ENCODE assay signal across 22 mouse cellular contexts in the genomic region with DNA sequence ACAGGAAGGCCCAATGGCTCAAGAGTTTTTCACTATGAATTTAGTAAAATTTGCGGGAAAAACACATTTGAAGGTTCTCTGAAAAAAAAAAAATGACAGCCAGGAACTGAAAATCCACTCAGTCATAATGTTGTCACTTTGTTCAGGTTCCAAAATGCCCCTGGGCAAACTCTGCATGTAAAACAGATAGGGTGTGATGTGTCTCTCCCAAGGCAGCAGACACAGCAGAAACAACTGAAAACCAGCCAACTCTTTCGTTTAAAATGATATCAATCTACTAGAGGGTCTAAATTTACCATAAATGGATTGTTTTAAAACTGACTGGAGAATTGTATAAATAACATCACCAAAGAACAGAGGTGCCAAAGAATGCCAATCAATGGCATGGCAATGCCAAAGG.
DNase-seq lines count a peak whose midpoint lies in the region; ATAC-seq and TF ChIP-seq lines count a peak whose summit lies in the region.
"Had no signal": no experiment of that assay in that cellular context is flagged by ENCODE, and none has a peak within 500 bp of the region (broad histone marks: within the 10 kb centered on the region; RNA-seq: fewer than 3 reads in every experiment).

No protein-coding gene starts in this region.

- ATAC-seq in forebrain, embryonic 16.5 days = peak; percentile 66; the same call in 1 of the 2 replicates
- ATAC-seq in forebrain, embryonic 11.5 days (replicated peaks; ENCODE audit: low FRiP score) = no peak
- no peak for ATAC-seq in lung, embryonic 14.5 days (ENCODE audit: insufficient read depth)
- ATAC-seq: CD4-positive, CD25-positive, alpha-beta regulatory T cell, adult 4 months; hindbrain, postnatal 0 days had no signal

- no peak for TF ChIP-seq POLR2A in brain, embryonic 14.5 days (IDR thresholded peaks at IDR 0.05; ENCODE audit: borderline replicate concordance, extremely low read depth, insufficient read depth, insufficient read length, poor library complexity, severe bottlenecking)

- H3K27me3 ChIP-seq in forebrain, embryonic 16.5 days (replicated peaks; ENCODE audit: control insufficient read depth, insufficient read depth, low read length) = no peaks in the 10 kb centered on the region
- no peaks in the 10 kb centered on the region for H3K27me3 ChIP-seq in forebrain, embryonic 11.5 days (ENCODE audit: control insufficient read depth, insufficient read depth, low read length)
- H3K27me3 ChIP-seq in lung, embryonic 14.5 days (ENCODE audit: insufficient read depth, low read length) = no peaks in the 10 kb centered on the region
- H3K27me3 ChIP-seq: embryonic facial prominence, embryonic 15.5 days; heart, embryonic 13.5 days had no signal

- DNase-seq in forebrain, embryonic 11.5 days (ENCODE audit: low spot score) = no peak
- DNase-seq in lung, embryonic 14.5 days = peak; percentile 58
- no peak for DNase-seq in lung, adult 18-20 months
- DNase-seq in 3T3-L1 (ENCODE audit: low read depth, low spot score) = peak; percentile 20
- DNase-seq in brain, embryonic 14.5 days (ENCODE audit: low read depth) = peak; percentile 84
- no peak for DNase-seq in spleen, postnatal 14 days (ENCODE audit: low spot score in 2 of 2)
- DNase-seq: adrenal gland, postnatal 10 days; B cell, adult 2 months; cerebellum, adult 18-20 months; cerebellum, adult 9-11 months; cerebellum, postnatal 36 days; gastrocnemius, adult 2 months; gastrocnemius, postnatal 25 days; heart, postnatal 36 days; kidney, adult 11 months had no signal

- H3K4me3 ChIP-seq in forebrain, embryonic 16.5 days (replicated peaks; ENCODE audit: low read length) = no peak overlapping the region
- no peak overlapping the region for H3K4me3 ChIP-seq in forebrain, embryonic 11.5 days (ENCODE audit: low read depth, low read length)
- no peak overlapping the region for H3K4me3 ChIP-seq in lung, embryonic 14.5 days (ENCODE audit: low read depth, low read length)
- H3K4me3 ChIP-seq: embryonic facial prominence, embryonic 15.5 days; erythroblast, embryonic 14.5 days; gastrocnemius, adult 2 months; heart, embryonic 13.5 days had no signal

- H3K9ac ChIP-seq in forebrain, embryonic 16.5 days (replicated peaks; ENCODE audit: low read depth, low read length) = no peak overlapping the region
- no peak overlapping the region for H3K9ac ChIP-seq in forebrain, embryonic 11.5 days (ENCODE audit: low read length)
- no peak overlapping the region for H3K9ac ChIP-seq in lung, embryonic 14.5 days
- H3K9ac ChIP-seq: embryonic facial prominence, embryonic 15.5 days; heart, embryonic 13.5 days had no signal

- no peak overlapping the region for H3K4me2 ChIP-seq in forebrain, embryonic 16.5 days (ENCODE audit: low read length)
- no peak overlapping the region for H3K4me2 ChIP-seq in forebrain, embryonic 11.5 days (ENCODE audit: low read depth, low read length, severe bottlenecking)
- H3K4me2 ChIP-seq in lung, embryonic 14.5 days = no peak overlapping the region
- H3K4me2 ChIP-seq: embryonic facial prominence, embryonic 15.5 days; heart, embryonic 13.5 days had no signal

- 25% methylated on average over 2 of the region's 2 CpGs for WGBS in forebrain, embryonic 16.5 days
- 46% methylated on average over 2 of the region's 2 CpGs for WGBS in forebrain, embryonic 11.5 days
- 39% methylated on average over 2 of the region's 2 CpGs for WGBS in lung, embryonic 14.5 days

- no peaks in the 10 kb centered on the region for H3K9me3 ChIP-seq in forebrain, embryonic 16.5 days (ENCODE audit: control insufficient read depth, low read length)
- H3K9me3 ChIP-seq in forebrain, embryonic 11.5 days (ENCODE audit: control insufficient read depth, low read length) = no peaks in the 10 kb centered on the region
- no peaks in the 10 kb centered on the region for H3K9me3 ChIP-seq in lung, embryonic 14.5 days (ENCODE audit: low read depth, low read length)
- H3K9me3 ChIP-seq: embryonic facial prominence, embryonic 15.5 days; G1E; heart, embryonic 13.5 days had no signal

- H3K27ac ChIP-seq in forebrain, embryonic 16.5 days (ENCODE audit: low read length) = no peak overlapping the region
- no peak overlapping the region for H3K27ac ChIP-seq in forebrain, embryonic 11.5 days (ENCODE audit: low read depth, low read length)
- no peak overlapping the region for H3K27ac ChIP-seq in lung, embryonic 14.5 days (ENCODE audit: low read depth)
- H3K27ac ChIP-seq: embryonic facial prominence, embryonic 15.5 days; gastrocnemius, adult 2 months; heart, embryonic 13.5 days; hindbrain, postnatal 0 days had no signal

- peaks cover 16% of the 10 kb centered on the region for H3K4me1 ChIP-seq in forebrain, embryonic 16.5 days (replicated peaks; ENCODE audit: control insufficient read depth, insufficient read depth, low read length)
- H3K4me1 ChIP-seq in forebrain, embryonic 11.5 days (replicated peaks; ENCODE audit: control insufficient read depth, insufficient read depth, low read length) = 0 out of 2 replicates have a peak, but pooled peaks cover 2% of the 10 kb centered on the region
- H3K4me1 ChIP-seq in lung, embryonic 14.5 days (ENCODE audit: insufficient read depth) = peaks cover 10% of the 10 kb centered on the region

- no peaks in the 10 kb centered on the region for H3K36me3 ChIP-seq in forebrain, embryonic 16.5 days (ENCODE audit: control insufficient read depth, insufficient read depth)
- no peaks in the 10 kb centered on the region for H3K36me3 ChIP-seq in forebrain, embryonic 11.5 days (ENCODE audit: control insufficient read depth, insufficient read depth, low read length)
- no peaks in the 10 kb centered on the region for H3K36me3 ChIP-seq in lung, embryonic 14.5 days (ENCODE audit: insufficient read depth)
- H3K36me3 ChIP-seq: embryonic facial prominence, embryonic 15.5 days; G1E; heart, embryonic 13.5 days had no signal

- TF ChIP-seq CTCF in lung, embryonic 14.5 days (IDR thresholded peaks at IDR 0.05; ENCODE audit: low read depth) = no peak
- TF ChIP-seq CTCF in brain, embryonic 14.5 days (IDR thresholded peaks at IDR 0.05; ENCODE audit: borderline replicate concordance, extremely low read depth, insufficient read depth, insufficient read length) = no peak

Comparison
In these comparisons a context has a peak if more than half of its experiments do, and no peak if none do; other contexts are left out.
1. DNase-seq: peak in lung, embryonic 14.5 days (single experiment), 3T3-L1 (single experiment) and brain, embryonic 14.5 days (single experiment); none in forebrain, embryonic 11.5 days (single experiment), lung, adult 18-20 months (0 of 2) and spleen, postnatal 14 days (0 of 2).